Mouse (Mus musculus) embryonic facial prominence, embryonic 15.5 days (tissue): ENCODE results near the gene Ofd1. TPM values are rescaled to one million over a fixed set of nuclear protein-coding genes. Genes with fewer than 3 reads are reported as not detected.

ENCODE experiments used
- polyA plus RNA-seq: library from polyadenylated mRNA; unstranded; fragments of >200 nt; fragmentation: Nextera tagmentation; extraction: Ambion mirVana; gene quantifications from 2 replicates; pipeline ENCODE4 v1.2.1, GENCODE M21; 2015

The Ofd1 gene
- polyA plus RNA-seq, 1 experiment from 2014 or later, result 7.1 TPM

Other genes starting within 250 kb of the Ofd1 start
- gene Gpm6b, start 201.8 kb downstream of the Ofd1 start, polyA plus RNA-seq, result 27.8 and 28.5 TPM in 2 replicates
- gene Trappc2, start 130 bp downstream of the Ofd1 start, polyA plus RNA-seq, result 29.0 and 30.3 TPM in 2 replicates
- 49.8 and 51.9 TPM in 2 replicates for gene Rab9, start 39.2 kb upstream of the Ofd1 start, polyA plus RNA-seq
- gene Tceanc, start 77.9 kb upstream of the Ofd1 start, polyA plus RNA-seq, result 6.5 and 6.8 TPM in 2 replicates
- gene Egfl6, start 145.0 kb upstream of the Ofd1 start, polyA plus RNA-seq, result 159 and 164 TPM in 2 replicates